Mouse (Mus musculus) common myeloid progenitor, adult 5-6 weeks (primary cell): Measurements from ENCODE around the gene P2ry13. TPM values are rescaled to one million over a fixed set of nuclear protein-coding genes. Genes with fewer than 3 reads are reported as not detected.

Experiments used
- ATAC-seq: replicated peaks from 2 replicates; pipeline ENCODE4 v1.8.0; 2016; ENCODE audit warnings: low read depth, mild to moderate bottlenecking, moderate TSS enrichment, inconsistent platforms; ENCODE audit not compliant: poor library complexity, severe bottlenecking
- total RNA-seq: library from RNA; stranded (forward); fragments of 200-1000, 187-1606 nt; gene quantifications from 2 replicates; pipeline ENCODE4 v1.2.3, GENCODE M21; 2017

P2ry13 gene
- total RNA-seq: 0.58 and 0.91 TPM in 2 replicates

DNA sequence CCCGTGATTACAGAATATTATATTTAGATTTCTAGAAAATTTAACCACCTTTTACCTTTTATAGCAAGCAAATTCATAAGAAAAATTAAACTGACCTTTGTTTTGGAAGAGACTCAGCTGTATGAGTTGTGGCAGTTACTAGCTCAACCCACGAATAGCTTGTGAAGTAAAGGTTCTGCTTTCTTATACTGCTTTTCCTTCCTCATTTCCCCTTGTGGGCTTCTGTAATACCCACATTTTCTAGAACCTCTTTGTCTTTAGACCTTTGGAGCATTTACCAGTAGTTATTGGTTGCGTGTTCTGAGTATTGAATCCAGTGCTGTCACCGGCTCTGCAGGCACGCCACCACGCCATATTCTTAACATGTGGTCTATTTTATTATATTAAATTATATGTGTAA, at the start of gene P2ry13:
P2ry13 (minus strand) TSS at position 156 of the 400 bp plus-strand sequence.
- peak; percentile 53 for ATAC-seq

DNA sequence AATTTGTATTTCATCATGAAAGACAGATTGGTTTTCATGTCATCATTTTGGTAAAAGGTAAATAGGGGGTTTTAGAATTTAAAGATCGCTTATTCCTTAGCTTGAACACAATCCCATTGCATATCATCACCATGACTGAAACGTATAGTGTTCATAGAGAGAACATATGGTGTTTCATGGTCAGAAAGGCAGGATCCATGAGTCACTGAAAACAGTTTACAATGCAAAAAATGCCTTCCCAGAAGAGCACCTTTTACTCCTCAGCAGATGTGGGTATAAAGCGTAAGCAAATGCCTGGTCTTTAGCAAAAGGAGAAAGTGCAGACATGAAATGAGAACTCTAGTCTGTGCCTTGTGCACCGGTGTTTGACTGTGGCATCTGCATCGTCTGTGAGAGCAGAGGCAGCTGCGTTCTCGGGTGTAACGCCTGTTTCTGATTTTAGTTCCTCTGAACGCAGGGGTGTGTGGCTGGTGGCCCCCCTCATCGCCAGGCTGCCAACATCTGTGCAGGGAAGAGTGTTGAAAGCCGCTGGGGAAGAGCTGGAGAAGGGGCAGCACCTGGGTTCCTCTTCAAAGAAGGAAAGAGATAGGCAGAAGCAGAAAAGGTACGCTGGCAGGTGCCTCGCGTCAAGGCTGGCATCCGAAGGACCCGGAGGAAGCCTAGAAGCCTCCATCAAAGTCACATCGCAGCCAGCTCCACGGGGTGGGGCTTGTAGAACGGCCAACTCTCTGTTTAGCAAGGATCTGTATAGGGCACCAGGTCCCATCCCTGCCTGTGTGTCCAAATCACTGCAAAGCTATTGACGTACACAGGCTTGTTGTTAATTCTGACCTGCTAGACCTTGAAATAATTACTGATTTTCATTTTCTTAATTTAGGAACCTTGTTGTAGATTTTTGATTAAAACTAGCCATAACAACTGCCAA, 47.3 kb upstream of the P2ry13 start:
- no peak for ATAC-seq

DNA sequence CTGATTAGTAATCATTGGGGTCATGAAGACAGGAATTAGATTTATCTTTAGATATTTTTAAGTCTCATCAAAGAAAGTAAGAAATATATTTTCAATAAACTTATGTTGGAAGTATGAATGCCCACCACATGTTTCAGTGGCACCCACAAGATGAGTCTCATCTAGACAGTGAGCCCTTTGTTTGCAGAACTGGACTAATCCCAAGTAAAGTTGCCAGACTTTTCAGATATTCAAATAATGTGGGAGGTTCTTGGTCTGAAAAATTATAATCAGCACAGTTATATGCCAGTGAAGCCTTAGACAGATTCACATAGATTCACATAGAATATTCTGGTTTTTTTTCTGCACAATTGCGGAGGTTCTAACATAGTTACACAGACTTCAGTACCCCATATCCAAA, 39.8 kb upstream of the P2ry13 start:
- no peak for ATAC-seq

DNA sequence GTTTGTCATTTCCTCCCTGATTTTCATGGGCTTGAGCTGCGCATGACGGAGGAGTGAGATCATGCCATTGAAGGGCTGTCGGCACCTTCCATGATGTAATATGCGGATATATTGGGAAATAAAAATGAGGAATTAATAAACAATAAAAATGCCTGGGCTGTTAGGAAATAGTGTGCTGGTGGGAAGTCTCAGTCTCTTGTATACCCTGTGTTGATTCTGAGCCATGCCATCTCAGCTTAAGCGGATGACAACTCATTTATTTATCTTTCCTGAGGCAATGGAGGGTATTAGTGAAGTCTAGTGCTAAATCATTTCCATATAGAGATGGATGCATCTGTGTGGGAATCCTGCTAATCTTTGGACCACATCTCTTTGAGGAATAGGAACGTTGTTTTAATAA, 37.3 kb upstream of the P2ry13 start:
- no peak for ATAC-seq

DNA sequence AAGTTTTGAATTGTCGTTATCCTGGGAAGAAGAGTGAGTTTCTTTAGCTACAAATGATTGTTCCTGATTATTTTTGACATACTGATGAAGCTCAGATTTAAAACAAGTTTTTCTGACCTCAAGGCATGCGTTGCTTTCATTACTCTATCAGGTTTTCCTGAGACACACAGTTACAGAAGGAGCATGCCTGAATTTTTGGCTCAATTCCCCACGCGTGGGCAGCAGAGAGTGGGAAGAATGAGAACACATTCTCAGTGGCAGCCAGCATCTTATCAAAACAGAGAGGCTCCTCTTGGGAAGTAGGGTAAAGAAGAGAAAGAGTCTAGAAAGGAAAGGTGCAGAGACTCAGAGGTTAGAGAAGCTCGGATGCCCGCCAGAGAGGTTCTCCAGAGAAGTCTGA, 32.7 kb upstream of the P2ry13 start:
- ATAC-seq: no peak

DNA sequence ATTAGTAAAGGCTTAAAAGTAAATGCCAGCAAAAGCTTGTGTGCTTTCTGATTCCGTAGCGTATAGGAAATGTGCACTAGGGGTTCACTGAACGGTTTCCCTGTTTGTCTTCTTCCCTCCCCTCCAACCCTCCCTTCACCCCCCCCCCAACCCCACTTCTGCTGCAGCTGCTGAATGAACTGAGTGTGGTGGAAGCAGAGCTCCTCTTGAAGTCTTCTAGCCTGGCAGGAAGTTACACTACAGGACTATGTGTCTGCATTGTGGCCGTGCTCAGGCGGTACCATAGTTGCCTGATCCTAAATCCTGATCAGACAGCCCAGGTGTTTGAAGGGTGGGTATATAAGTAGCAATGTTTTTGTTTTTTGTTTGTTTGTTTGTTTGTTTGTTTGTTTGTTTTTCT, 24.2 kb upstream of the P2ry13 start:
- ATAC-seq: peak; percentile 96

DNA sequence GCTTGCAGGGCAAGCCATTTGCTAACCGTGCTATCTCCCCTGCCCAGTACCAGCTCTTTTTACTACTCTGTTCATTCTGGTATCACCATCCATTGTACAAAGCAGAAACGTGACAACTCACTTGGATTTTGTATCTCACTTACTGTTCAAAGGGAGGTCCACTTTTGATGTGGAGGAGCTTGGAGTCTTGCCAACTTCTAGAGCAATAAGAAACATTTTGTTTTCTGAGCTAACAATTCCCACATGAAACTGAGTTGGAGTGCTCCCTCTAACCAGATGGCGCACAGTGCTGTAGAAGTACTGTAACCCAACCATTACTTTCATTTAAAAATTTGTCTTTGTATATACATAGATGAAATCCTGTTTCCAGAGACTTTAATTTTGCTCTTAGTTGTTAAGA, 20.2 kb upstream of the P2ry13 start:
- ATAC-seq: no peak

DNA sequence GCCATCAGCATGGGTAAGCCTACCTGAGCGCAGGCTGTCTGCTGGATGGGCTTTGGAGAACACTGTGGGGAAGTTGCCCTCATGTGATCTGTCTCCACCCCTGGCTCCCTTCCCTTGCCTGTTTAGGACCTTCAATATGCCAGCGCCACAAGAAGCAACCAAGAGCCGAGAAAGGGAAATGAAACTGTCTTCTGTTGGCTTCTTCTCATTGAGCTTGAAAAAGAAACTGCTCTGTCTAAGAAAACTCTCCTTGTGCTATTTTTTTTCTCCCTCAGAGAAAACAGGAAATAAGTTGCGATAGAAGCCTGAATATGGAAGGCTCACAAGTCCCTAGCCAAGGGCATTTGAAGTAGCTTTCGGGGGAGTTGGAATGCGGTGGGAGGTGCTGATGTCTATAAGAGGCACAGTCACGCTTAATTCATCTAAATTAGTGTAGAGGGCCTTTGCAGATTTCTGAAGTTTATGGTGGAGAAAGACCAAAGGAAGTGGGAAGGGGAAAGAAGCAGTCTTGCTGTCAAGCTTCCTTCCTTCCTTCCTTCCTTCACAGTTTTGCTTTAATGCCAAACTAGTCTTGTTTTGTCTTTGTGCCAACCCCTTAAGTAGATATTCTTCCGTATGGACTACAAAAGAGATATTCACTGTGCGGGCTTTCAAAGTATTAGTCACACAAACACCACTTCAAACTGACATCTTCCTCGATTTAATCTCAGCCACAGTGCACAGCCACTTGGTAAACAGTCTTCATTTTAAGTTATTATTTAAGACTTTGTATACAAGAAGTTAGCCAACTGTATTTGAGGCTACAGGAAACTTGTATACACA, 18.3 kb upstream of the P2ry13 start:
- peak; percentile 74 for ATAC-seq

DNA sequence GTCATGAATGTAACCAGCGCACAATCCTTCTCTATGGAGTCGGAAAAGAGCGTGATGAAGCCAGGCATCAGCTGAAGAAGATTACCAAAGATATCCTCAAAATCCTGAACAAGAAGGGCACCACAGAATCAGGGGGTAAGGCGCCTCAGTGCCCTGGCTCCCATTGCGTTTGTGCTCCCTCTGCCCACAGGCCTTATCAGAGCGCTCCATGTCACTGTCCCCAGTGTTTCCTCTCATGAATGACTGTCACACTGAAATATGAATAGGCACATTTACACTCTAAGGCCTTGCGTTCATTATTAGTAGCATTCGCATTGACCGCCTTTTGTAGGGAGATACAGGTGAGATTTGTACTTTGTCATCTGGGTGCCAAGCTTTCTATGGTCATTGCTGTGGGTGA, 17.0 kb upstream of the P2ry13 start:
- peak; percentile 73 for ATAC-seq

DNA sequence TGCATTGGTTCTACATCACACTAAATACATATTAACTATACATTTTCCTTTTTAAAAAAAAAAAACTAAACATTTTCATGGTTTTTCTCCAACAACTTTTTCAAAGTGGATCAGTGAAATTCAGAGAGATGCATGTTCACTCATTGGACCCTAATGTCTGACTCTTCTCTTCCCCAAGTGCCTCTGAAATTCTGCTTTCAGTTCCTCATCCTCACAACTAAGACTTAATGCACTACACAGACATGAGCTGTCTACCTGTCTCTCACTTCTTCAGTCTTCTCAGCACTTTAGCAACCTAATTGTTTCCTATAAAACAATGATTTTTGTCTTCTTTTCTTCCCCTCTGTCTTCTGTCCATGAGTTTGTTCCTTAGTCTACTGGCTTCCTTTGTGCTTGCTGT, 14.7 kb upstream of the P2ry13 start:
- ATAC-seq: 0 out of 2 replicates have a peak, but pooled peaks have one; percentile 17

DNA sequence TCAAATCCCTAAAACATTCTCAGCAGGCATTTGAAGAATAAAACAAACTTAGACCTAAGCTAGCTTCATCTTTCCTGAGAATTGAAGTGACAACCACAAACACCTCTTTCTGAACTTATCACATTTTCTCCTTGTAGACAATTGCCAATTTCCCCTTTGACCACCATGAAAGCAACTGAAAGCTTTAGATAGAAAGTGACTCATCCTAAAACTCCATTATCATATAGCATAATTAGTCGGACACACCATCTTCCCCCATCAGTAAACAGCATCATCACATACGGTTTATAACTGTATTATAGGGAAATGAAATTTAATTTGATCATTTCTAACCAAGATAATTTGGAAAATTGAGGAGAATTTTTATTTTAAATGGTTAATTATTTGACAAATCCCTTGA, 11.6 kb upstream of the P2ry13 start:
- ATAC-seq: no peak

DNA sequence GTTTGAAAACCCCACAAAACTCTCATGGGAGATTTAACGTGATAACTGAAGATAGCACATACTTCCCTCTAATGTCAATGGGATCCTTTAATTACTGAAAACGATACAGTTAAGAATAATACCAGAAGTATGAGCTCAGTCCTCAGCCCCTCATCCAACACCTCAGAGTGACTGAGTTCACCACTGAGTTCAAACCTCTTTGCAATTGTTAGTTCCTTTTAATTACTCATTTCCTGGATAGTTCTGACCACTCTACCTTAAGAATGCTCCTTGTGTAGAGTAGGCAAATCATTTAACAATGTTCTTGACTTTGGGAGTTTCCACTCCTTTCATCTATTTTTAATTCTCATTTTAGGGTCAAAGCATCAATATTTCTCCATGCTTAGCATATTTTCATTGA, 8.6 kb upstream of the P2ry13 start:
- ATAC-seq: no peak

DNA sequence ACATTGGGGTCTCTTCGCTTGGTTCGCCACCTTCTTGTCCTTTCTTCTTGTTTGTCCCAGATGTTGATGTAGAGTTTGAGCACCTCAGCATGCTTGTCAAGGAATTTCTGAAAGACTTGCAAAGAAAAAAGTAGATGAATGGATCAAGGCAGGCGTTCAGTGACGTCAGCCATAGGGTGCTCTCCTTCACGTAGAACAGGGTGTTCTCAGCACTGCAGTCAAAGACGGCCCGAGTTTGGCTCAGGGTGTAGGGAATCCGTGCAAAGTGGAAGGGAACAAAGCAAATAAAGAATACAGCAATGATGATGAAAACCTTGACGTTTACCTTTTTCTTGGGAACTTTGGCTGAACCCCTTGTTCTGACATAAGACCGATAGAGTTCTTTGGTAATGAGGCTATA, 6.5 kb upstream of the P2ry13 start:
- ATAC-seq: no peak

DNA sequence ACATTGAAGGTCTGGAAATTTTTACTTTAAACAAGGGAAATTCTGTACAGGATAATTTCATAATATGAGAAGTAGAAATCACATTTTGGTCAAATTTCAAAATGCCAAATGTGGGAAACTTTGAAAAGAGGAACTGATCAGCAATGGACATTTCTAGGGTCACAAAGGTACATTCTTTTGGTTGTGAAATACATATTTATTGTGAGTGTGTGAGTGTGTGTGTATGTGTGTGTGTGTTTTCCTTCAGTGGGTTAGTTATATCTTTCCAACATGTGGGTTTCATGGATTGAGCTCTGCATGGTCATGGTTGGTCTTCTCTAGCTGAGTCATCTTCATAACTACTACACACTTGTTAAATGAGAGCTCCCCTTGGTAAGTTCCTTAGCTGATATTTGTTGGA, 1.7 kb upstream of the P2ry13 start:
- ATAC-seq: peak; percentile 37

DNA sequence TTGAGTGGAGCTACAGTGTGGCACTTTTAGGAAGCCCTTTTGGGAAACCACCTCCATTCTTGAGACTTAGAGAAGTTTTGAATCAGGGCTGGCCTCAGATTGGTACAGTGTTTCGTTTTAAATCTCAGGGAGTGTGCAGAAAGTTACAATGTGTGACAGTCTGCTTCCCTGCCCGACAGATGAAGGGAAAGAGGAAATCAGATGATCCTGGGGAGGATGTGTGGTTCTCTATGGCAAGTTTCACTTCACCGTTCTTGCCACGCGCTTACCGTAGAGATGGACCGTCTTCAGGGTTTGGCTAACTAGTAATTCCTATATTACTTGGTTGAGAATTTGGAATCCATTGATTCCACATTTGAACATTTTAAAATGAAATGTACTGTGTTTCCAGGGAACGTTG, 1.1 kb upstream of the P2ry13 start:
- peak; percentile 61 for ATAC-seq

DNA sequence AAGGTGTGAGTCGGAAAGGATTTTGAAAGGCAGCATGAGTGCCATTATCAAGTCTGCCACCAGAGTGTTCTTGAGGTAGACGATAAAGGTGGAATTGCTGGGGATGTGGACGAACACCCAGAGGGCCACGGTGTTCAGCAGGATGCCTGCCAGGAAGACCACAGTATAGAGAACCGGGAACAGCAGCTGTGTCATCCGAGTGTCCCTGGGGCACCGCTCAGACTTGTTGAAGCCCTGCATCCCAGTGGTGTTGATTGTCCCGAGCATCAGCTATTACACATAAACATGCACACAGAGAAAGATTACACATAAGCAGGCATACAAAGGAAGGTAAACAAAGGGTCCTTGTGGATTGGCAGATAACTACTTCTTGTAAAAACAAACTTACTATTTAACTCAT, 593 bp downstream of the P2ry13 start:
- no peak for ATAC-seq

DNA sequence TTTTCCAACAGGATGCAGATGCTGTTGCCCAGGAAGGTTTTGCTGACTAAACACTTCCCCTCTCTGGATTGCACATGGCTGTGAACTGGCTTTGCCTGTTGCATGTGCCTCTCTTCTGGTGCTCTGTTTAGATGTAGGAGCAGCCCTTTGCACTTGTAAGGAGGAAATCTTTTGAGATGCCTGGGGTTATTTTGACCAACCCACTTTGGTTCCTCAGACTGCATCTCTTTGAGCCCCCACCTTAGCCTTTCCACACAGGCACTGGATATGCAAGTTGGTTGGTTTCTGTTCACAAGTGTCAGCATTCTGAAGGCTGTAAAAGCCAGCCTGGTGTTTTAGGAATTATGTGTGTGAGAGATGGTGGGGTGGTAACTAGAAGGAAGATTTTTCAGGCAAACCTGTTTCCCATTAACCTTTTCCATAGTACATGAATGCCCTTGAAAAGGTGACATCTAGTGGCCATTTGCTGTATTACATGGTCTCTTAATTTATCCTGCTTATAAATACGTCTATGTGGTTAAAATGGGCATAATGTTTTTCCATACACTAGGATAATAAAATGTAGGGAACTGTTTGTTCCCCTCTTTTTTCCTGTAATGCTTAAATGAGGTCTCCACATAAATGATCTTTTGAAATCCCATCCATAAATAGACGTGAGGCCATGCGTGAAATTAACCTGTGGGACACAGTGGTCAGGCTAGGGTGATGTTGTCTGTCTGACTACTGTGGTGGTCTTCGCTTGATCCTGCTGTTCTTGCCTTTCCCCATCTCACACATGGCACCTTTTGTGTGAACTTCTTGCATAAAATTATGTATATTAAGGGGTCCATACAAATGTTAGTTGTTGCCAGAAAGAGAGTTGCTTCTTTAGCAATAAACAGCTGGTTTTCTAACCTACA, 1.8 kb downstream of the P2ry13 start:
- peak; percentile 7; the same call in 1 of the 2 replicates for ATAC-seq

DNA sequence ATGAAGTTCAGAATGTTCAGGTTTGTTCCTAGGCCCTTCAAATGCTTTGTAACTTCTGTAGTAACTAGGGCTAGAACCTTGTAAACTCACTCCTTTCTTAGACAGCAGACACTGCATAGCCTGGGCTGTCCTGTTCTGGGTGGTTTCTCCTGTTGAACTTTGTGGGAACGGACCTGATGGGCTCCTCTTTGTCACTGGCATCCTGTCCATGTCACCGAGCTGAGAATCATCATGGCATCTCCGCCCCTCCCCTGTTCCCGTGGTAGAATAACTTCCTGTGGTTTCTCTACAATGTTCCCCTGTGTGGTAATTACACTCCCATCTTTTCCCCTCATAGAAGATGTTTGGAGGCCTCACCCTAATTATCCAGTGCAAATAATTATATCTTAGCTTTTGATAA, 4.7 kb downstream of the P2ry13 start:
- ATAC-seq: peak; percentile 45

DNA sequence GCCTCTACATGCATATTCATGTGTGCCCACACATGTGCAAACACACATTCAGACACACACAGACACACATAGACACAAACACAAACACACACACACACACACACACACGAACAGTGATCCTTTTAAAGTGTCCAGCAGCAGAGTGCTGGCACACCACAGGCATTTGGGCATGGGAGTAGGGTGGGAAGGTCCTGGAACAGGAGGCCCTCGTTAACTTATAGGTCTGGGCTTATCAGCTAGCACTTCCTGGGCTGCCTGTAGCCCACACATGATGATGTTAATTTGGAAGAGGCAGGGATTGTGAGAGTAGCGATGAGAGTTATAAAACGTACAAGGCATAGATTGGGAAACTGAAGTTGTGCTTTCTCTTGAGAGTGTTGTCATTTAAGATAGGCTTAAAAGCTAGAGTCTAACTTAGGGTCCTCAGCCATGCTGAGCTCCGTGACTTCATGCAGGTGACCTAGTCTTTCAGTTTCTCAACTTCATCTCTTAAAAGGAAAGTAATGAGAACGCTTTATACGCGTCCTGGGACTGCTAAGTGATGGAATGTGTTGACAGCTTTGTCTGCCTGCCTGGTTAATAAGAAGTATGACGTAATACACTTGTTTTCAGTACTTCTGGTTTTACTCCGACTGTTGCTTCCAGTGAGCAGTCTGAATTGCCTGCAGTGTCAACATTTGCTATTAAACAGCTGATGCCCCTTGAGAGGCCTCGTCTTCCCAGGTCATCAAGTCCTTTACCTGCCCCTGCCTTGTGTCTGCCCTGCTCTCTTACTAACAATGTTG, 5.8 kb downstream of the P2ry13 start:
- no peak for ATAC-seq
